Comparison of ENCODE assay signal across 24 mouse cellular contexts in genomic region chr14:34573348-34573913, GRCm38 (mm10). TPM values are rescaled to one million over a fixed set of nuclear protein-coding genes. Genes with fewer than 3 reads are reported as not detected.
DNase-seq lines count a peak whose midpoint lies in the region; ATAC-seq and TF ChIP-seq lines count a peak whose summit lies in the region.
"Had no signal": no experiment of that assay in that cellular context is flagged by ENCODE, and none has a peak within 500 bp of the region (broad histone marks: within the 10 kb centered on the region; RNA-seq: fewer than 3 reads in every experiment).

No protein-coding gene starts in this region.

- no peak overlapping the region for H3K4me3 ChIP-seq in heart, adult 2 months
- 0 out of 2 replicates have a peak overlapping the region, but pooled peaks have one; percentile 17 for H3K4me3 ChIP-seq in E14TG2a.4 (replicated peaks; ENCODE audit: low read length)
- H3K4me3 ChIP-seq in heart, embryonic 15.5 days, result no peak overlapping the region
- no peak overlapping the region for H3K4me3 ChIP-seq in stomach, embryonic 14.5 days (ENCODE audit: low read depth, low read length)
- no peak overlapping the region for H3K4me3 ChIP-seq in thymus, adult 2 months (ENCODE audit: control insufficient read depth, insufficient read depth, low read length)
- H3K4me3 ChIP-seq: embryonic facial prominence, embryonic 12.5 days; left cerebral cortex, adult 2 months; liver, embryonic 13.5 days; megakaryocyte, embryonic 14.5 days; neural tube, embryonic 12.5 days had no signal

- peaks cover 6% of the 10 kb centered on the region for H3K4me1 ChIP-seq in heart, adult 2 months (ENCODE audit: control insufficient read depth, insufficient read depth, low read length)
- peaks cover 44% of the 10 kb centered on the region for H3K4me1 ChIP-seq in E14TG2a.4 (replicated peaks; ENCODE audit: low read depth, low read length)
- H3K4me1 ChIP-seq in heart, embryonic 15.5 days (replicated peaks), result peaks cover 91% of the 10 kb centered on the region
- H3K4me1 ChIP-seq in stomach, embryonic 14.5 days (ENCODE audit: control insufficient read depth, insufficient read depth, low read length), result no peaks in the 10 kb centered on the region
- H3K4me1 ChIP-seq in thymus, adult 2 months (replicated peaks; ENCODE audit: control insufficient read depth, insufficient read depth, low read length), result no peaks in the 10 kb centered on the region
- H3K4me1 ChIP-seq: liver, embryonic 13.5 days; neural tube, embryonic 12.5 days had no signal

- peak; percentile 34 for TF ChIP-seq EP300 in heart, adult 2 months (IDR thresholded peaks at IDR 0.05; ENCODE audit: insufficient read depth, low read depth, low read length)

- H3K79me2 ChIP-seq in heart, adult 2 months (replicated peaks; ENCODE audit: control insufficient read depth, insufficient read depth, low read length), result no peaks in the 10 kb centered on the region

- WGBS in heart, adult 2 months, result 54% methylated on average over 9 of the region's 9 CpGs
- WGBS in heart, embryonic 15.5 days, result 28% methylated on average over 9 of the region's 9 CpGs
- 63% methylated on average over 9 of the region's 9 CpGs for WGBS in stomach, embryonic 14.5 days
- WGBS in thymus, adult 2 months, result 80% methylated on average over 9 of the region's 9 CpGs

- DNase-seq in heart, adult 2 months, result peak; percentile 42 to 48
- no peak for DNase-seq in heart, adult 9 months (ENCODE audit: low spot score in 2 of 2)
- DNase-seq in thymus, adult 2 months, result no peak
- DNase-seq: B cell, adult 2 months; cerebellum, adult 2 months; liver, embryonic 13.5 days; right cerebral cortex, postnatal 14 days had no signal

- H3K27me3 ChIP-seq in heart, adult 2 months (ENCODE audit: control insufficient read depth, insufficient read depth, low read length), result no peaks in the 10 kb centered on the region
- peaks cover 16% of the 10 kb centered on the region for H3K27me3 ChIP-seq in E14TG2a.4 (ENCODE audit: insufficient read depth, low read length)
- H3K27me3 ChIP-seq in heart, embryonic 15.5 days, result no peaks in the 10 kb centered on the region
- no peaks in the 10 kb centered on the region for H3K27me3 ChIP-seq in stomach, embryonic 14.5 days (ENCODE audit: control insufficient read depth, insufficient read depth, low read length)
- no peaks in the 10 kb centered on the region for H3K27me3 ChIP-seq in thymus, adult 2 months (ENCODE audit: control insufficient read depth, insufficient read depth, low read length)
- H3K27me3 ChIP-seq: neural tube, embryonic 12.5 days; Patski had no signal

- peak overlapping the region; percentile 78 for H3K27ac ChIP-seq in heart, adult 2 months
- H3K27ac ChIP-seq in heart, embryonic 15.5 days, result peak overlapping the region; percentile 93
- no peak overlapping the region for H3K27ac ChIP-seq in stomach, embryonic 14.5 days (ENCODE audit: low read length)
- no peak overlapping the region for H3K27ac ChIP-seq in thymus, adult 2 months (ENCODE audit: control insufficient read depth, insufficient read depth, low read length)
- H3K27ac ChIP-seq: embryonic facial prominence, embryonic 12.5 days; hindbrain, embryonic 14.5 days; left cerebral cortex, adult 2 months; liver, embryonic 13.5 days; neural tube, embryonic 12.5 days had no signal

- H3K9ac ChIP-seq in heart, adult 2 months (ENCODE audit: low read depth, low read length), result peak overlapping the region; percentile 48
- peak overlapping the region; percentile 36 for H3K9ac ChIP-seq in heart, embryonic 15.5 days
- no peak overlapping the region for H3K9ac ChIP-seq in stomach, embryonic 14.5 days (replicated peaks; ENCODE audit: low read depth, low read length)
- H3K9ac ChIP-seq: embryonic facial prominence, embryonic 12.5 days; hindbrain, embryonic 14.5 days; liver, embryonic 13.5 days; neural tube, embryonic 12.5 days had no signal

- H3K9me3 ChIP-seq in E14TG2a.4 (ENCODE audit: low read length), result no peaks in the 10 kb centered on the region
- H3K9me3 ChIP-seq in heart, embryonic 15.5 days (replicated peaks), result no peaks in the 10 kb centered on the region
- no peaks in the 10 kb centered on the region for H3K9me3 ChIP-seq in stomach, embryonic 14.5 days (ENCODE audit: control insufficient read depth, low read depth, low read length)
- H3K9me3 ChIP-seq: embryonic facial prominence, embryonic 12.5 days; liver, embryonic 13.5 days; megakaryocyte, embryonic 14.5 days; neural tube, embryonic 12.5 days had no signal

- TF ChIP-seq CTCF in heart, adult 2 months (IDR thresholded peaks at IDR 0.05), result no peak
- TF ChIP-seq CTCF in E14TG2a.4 (conservative IDR thresholded peaks at IDR 0.05; ENCODE audit: low read length), result no peak
- TF ChIP-seq CTCF in thymus, adult 2 months (IDR thresholded peaks at IDR 0.05; ENCODE audit: borderline replicate concordance, control insufficient read depth, extremely low read depth, insufficient read depth, low read length, poor library complexity), result no peak

- ATAC-seq in heart, embryonic 15.5 days (replicated peaks; ENCODE audit: insufficient number of reproducible peaks, insufficient read depth, low FRiP score, low read depth), result peak; percentile 6; the same call in 1 of the 2 replicates
- ATAC-seq in stomach, embryonic 14.5 days (ENCODE audit: insufficient number of reproducible peaks, insufficient read depth, low FRiP score, low read depth), result 0 out of 2 replicates have a peak, but pooled peaks have one; percentile 11
- ATAC-seq in megakaryocyte progenitor cell, adult 5-6 weeks (replicated peaks; ENCODE audit: poor library complexity), result no peak
- ATAC-seq: midbrain, embryonic 16.5 days; Patski had no signal

- TF ChIP-seq POLR2A in heart, adult 2 months (IDR thresholded peaks at IDR 0.05; ENCODE audit: insufficient read depth, low read depth, low read length), result no peak
- TF ChIP-seq POLR2A in thymus, adult 2 months (IDR thresholded peaks at IDR 0.05; ENCODE audit: control insufficient read depth, extremely low read depth, insufficient read depth, low read length, poor library complexity), result no peak

- intact Hi-C loops in heart, adult 2 months (cut with DNase I), result no loop called here

- H3K36me3 ChIP-seq in heart, adult 2 months (ENCODE audit: control insufficient read depth, insufficient read depth, low read length), result peaks cover 2% of the 10 kb centered on the region; the same call in 1 of the 2 replicates
- no peaks in the 10 kb centered on the region for H3K36me3 ChIP-seq in E14TG2a.4 (ENCODE audit: insufficient read depth, low read length)
- peaks cover 37% of the 10 kb centered on the region for H3K36me3 ChIP-seq in heart, embryonic 15.5 days
- no peaks in the 10 kb centered on the region for H3K36me3 ChIP-seq in stomach, embryonic 14.5 days (ENCODE audit: control insufficient read depth, insufficient read depth, low read length)
- H3K36me3 ChIP-seq in thymus, adult 2 months (ENCODE audit: control insufficient read depth, insufficient read depth, low read length), result no peaks in the 10 kb centered on the region
- H3K36me3 ChIP-seq: embryonic facial prominence, embryonic 12.5 days; liver, embryonic 13.5 days; neural tube, embryonic 12.5 days had no signal

- no peak overlapping the region for H3K4me2 ChIP-seq in heart, embryonic 15.5 days
- no peak overlapping the region for H3K4me2 ChIP-seq in stomach, embryonic 14.5 days (replicated peaks; ENCODE audit: low read depth, low read length)
- H3K4me2 ChIP-seq: embryonic facial prominence, embryonic 12.5 days; hindbrain, embryonic 14.5 days; liver, embryonic 13.5 days; neural tube, embryonic 12.5 days had no signal

RNA-seq across cellular contexts. Expression of gene Ldb3, which starts 15.1 kb away (rescaled TPM):
- total RNA-seq in heart, adult 2 months (2021), result 1,000 to 10,000 TPM in 1 of 2 experiments, 100 to 1,000 TPM in 1; 940 to 1,084 TPM
- polyA plus RNA-seq in heart, adult 2 months (2012; rRNA removed), result 1,077 and 1,138 TPM in 2 replicates
- polyA plus RNA-seq in heart, embryonic 15.5 days (2015; fragmentation: Nextera tagmentation; extraction: Ambion mirVana), result 300 and 308 TPM in 2 replicates
- polyA plus RNA-seq in stomach, embryonic 14.5 days (2014; fragmentation: Nextera tagmentation; extraction: Ambion mirVana), result 1.3 and 1.8 TPM in 2 replicates
- not detected in 2 replicates for total RNA-seq in megakaryocyte progenitor cell, adult 5-6 weeks (2015)
- total RNA-seq in megakaryocyte progenitor cell, adult 5-6 weeks (2017), result not detected in 2 replicates
- polyA plus RNA-seq in thymus, adult 2 months (2012; rRNA removed), result 6.6 and 63.0 TPM in 2 replicates
- total RNA-seq: common myeloid progenitor, adult 5-6 weeks had no signal

RNA-seq across cellular contexts. Expression of gene Opn4, which starts 26.5 kb away (rescaled TPM):
- 1 to 10 TPM; 2.4 to 2.6 TPM for total RNA-seq in heart, adult 2 months (2021)
- polyA plus RNA-seq in heart, adult 2 months (2012; rRNA removed), result 7.9 and 9.2 TPM in 2 replicates
- 5.0 and 5.6 TPM in 2 replicates for polyA plus RNA-seq in heart, embryonic 15.5 days (2015; fragmentation: Nextera tagmentation; extraction: Ambion mirVana)
- polyA plus RNA-seq in stomach, embryonic 14.5 days (2014; fragmentation: Nextera tagmentation; extraction: Ambion mirVana), result not detected in 2 replicates
- not detected in 2 replicates for total RNA-seq in megakaryocyte progenitor cell, adult 5-6 weeks (2015)
- total RNA-seq in megakaryocyte progenitor cell, adult 5-6 weeks (2017), result not detected in 2 replicates
- 0.22 and 1.1 TPM in 2 replicates for polyA plus RNA-seq in thymus, adult 2 months (2012; rRNA removed)
- total RNA-seq: adrenal gland, postnatal 36 days; common myeloid progenitor, adult 5-6 weeks; gastrocnemius, postnatal 14 days; left cerebral cortex, adult 2 months had no signal
- polyA plus RNA-seq: hindbrain, embryonic 14.5 days; limb, embryonic 11.5 days; liver, embryonic 13.5 days; midbrain, embryonic 16.5 days; neural tube, embryonic 12.5 days; Patski; spleen, adult 2 months had no signal

RNA-seq across cellular contexts. Expression of gene 9230112D13Rik, which starts 50.8 kb away (rescaled TPM):
- not detected for total RNA-seq in heart, adult 2 months (2021)
- not detected in 2 replicates for polyA plus RNA-seq in heart, adult 2 months (2012; rRNA removed)
- polyA plus RNA-seq in heart, embryonic 15.5 days (2015; fragmentation: Nextera tagmentation; extraction: Ambion mirVana), result not detected in 2 replicates
- polyA plus RNA-seq in stomach, embryonic 14.5 days (2014; fragmentation: Nextera tagmentation; extraction: Ambion mirVana), result not detected in 2 replicates
- total RNA-seq in megakaryocyte progenitor cell, adult 5-6 weeks (2015), result not detected in 2 replicates
- not detected in 2 replicates for total RNA-seq in megakaryocyte progenitor cell, adult 5-6 weeks (2017)
- polyA plus RNA-seq in thymus, adult 2 months (2012; rRNA removed), result not detected in 2 replicates
- total RNA-seq: adrenal gland, postnatal 36 days; common myeloid progenitor, adult 5-6 weeks; gastrocnemius, postnatal 14 days; left cerebral cortex, adult 2 months had no signal
- polyA plus RNA-seq: cerebellum, adult 2 months; embryonic facial prominence, embryonic 12.5 days; hindbrain, embryonic 14.5 days; limb, embryonic 11.5 days; liver, embryonic 13.5 days; lung, embryonic 16.5 days; midbrain, embryonic 16.5 days; neural tube, embryonic 12.5 days; Patski; spleen, adult 2 months had no signal

Comparison
In these comparisons a context has a peak if more than half of its experiments do, and no peak if none do; other contexts are left out.
1. DNase-seq: peak in heart, adult 2 months (2 of 2); none in heart, adult 9 months (0 of 2) and thymus, adult 2 months (single experiment).
2. H3K27ac ChIP-seq: peak in heart, adult 2 months (single experiment) and heart, embryonic 15.5 days (single experiment); none in stomach, embryonic 14.5 days (single experiment) and thymus, adult 2 months (single experiment).